Mouse (Mus musculus): ENCODE data around the gene Hscb.
"Not testable (repeated sequence)": the region's sequence is repeated elsewhere in the genome, so short reads cannot be mapped to it uniquely, and the experiment has no call there.

Gene Hscb

GRCm38 (mm10) chr5:110839678-110840365 is at the start of gene Hscb, which contains the start of gene Chek2:
TSS of gene Hscb (minus strand) at chr5:110839777.
TSS of gene Chek2 (plus strand) at chr5:110839979.
- peak; percentile 95 for DNase-seq (ENCODE audit: low read depth, low spot score)

- no peak for DNase-seq (ENCODE audit: low read depth, low spot score)
These were observed 49.0 kb upstream of the Hscb start for GRCm38 (mm10) chr5:110888596-110888995.

GRCm38 (mm10) chr5:110879584-110880374 is 40.2 kb upstream of the Hscb start, which contains the start of gene Ttc28:
TSS of gene Ttc28 (plus strand) at chr5:110879803.
- peak; percentile 67 for DNase-seq (ENCODE audit: low read depth, low spot score)

- no peak for DNase-seq (ENCODE audit: low read depth, low spot score)
These were observed 39.5 kb upstream of the Hscb start for GRCm38 (mm10) chr5:110879042-110879441.

- DNase-seq (ENCODE audit: low read depth, low spot score), result not testable (repeated sequence)
These were observed 38.9 kb upstream of the Hscb start for GRCm38 (mm10) chr5:110878526-110878925.

GRCm38 (mm10) chr5:110877666-110878505 is 38.3 kb upstream of the Hscb start:
- no peak for DNase-seq (ENCODE audit: low read depth, low spot score)

- DNase-seq (ENCODE audit: low read depth, low spot score), result no peak
These were observed 35.7 kb upstream of the Hscb start for GRCm38 (mm10) chr5:110875286-110875685.

GRCm38 (mm10) chr5:110874711-110875110 is 35.1 kb upstream of the Hscb start:
- DNase-seq (ENCODE audit: low read depth, low spot score), result no peak

GRCm38 (mm10) chr5:110873160-110873559 is 33.6 kb upstream of the Hscb start:
- no peak for DNase-seq (ENCODE audit: low read depth, low spot score)

- DNase-seq (ENCODE audit: low read depth, low spot score), result no peak
These were observed 29.7 kb upstream of the Hscb start for GRCm38 (mm10) chr5:110869242-110869669.

- DNase-seq (ENCODE audit: low read depth, low spot score), result no peak
These were observed 28.9 kb upstream of the Hscb start for GRCm38 (mm10) chr5:110868460-110868859.

GRCm38 (mm10) chr5:110860445-110860844 is 20.9 kb upstream of the Hscb start:
- DNase-seq (ENCODE audit: low read depth, low spot score), result no peak

- DNase-seq (ENCODE audit: low read depth, low spot score), result no peak
These were observed 19.6 kb upstream of the Hscb start for GRCm38 (mm10) chr5:110859013-110859650.

- DNase-seq (ENCODE audit: low read depth, low spot score), result no peak
These were observed 17.5 kb upstream of the Hscb start for GRCm38 (mm10) chr5:110857091-110857490.

GRCm38 (mm10) chr5:110852990-110853389 is 13.4 kb upstream of the Hscb start:
- DNase-seq (ENCODE audit: low read depth, low spot score), result no peak

GRCm38 (mm10) chr5:110841046-110841862 is 1.7 kb upstream of the Hscb start:
- DNase-seq (ENCODE audit: low read depth, low spot score), result no peak

- DNase-seq (ENCODE audit: low read depth, low spot score), result no peak
These were observed 888 bp upstream of the Hscb start for GRCm38 (mm10) chr5:110840465-110840864.

GRCm38 (mm10) chr5:110839038-110839677 is 419 bp downstream of the Hscb start:
- DNase-seq (ENCODE audit: low read depth, low spot score), result no peak

GRCm38 (mm10) chr5:110838016-110838415 is 1.6 kb downstream of the Hscb start:
- not testable (repeated sequence) for DNase-seq (ENCODE audit: low read depth, low spot score)

GRCm38 (mm10) chr5:110835959-110836358 is 3.6 kb downstream of the Hscb start:
- no peak for DNase-seq (ENCODE audit: low read depth, low spot score)
